Mouse (Mus musculus) liver, adult 2 months (tissue): ENCODE results near the gene Pde7b. TPM values are rescaled to one million over a fixed set of nuclear protein-coding genes. Genes with fewer than 3 reads are reported as not detected.

ENCODE experiments used
- DNase-seq: peaks from one replicate; pipeline ENCODE4 v3.0.0-alpha.2; 2011; ENCODE audit warnings: low read depth, low spot score; ENCODE audit errors: extremely low read depth
- H3K27ac ChIP-seq: fragments of 200-500 bp; replicated peaks from 2 replicates; pipeline ENCODE4 v1.5.1; 2012; ENCODE audit warnings: low read depth, mild to moderate bottlenecking, control low read depth, inconsistent platforms, low read length; ENCODE audit not compliant: insufficient read depth
- H3K27me3 ChIP-seq: fragments of 200-500 bp; 2 replicates; pipeline ENCODE4 v1.6.1; 2012; ENCODE audit warnings: mild to moderate bottlenecking, moderate library complexity, low read length, inconsistent platforms; ENCODE audit not compliant: control insufficient read depth, insufficient read depth
- H3K36me3 ChIP-seq: fragments of 200-500 bp; 2 replicates; pipeline ENCODE4 v1.6.1; 2012; ENCODE audit warnings: low read length, inconsistent platforms; ENCODE audit not compliant: control insufficient read depth, insufficient read depth
- H3K4me1 ChIP-seq: fragments of 200-500 bp; 2 replicates; pipeline ENCODE4 v1.6.1; 2011; ENCODE audit warnings: low read length; ENCODE audit not compliant: control insufficient read depth, insufficient read depth
- H3K4me3 ChIP-seq: fragments of 200-500 bp; 2 replicates; pipeline ENCODE4 v1.5.1; 2011; ENCODE audit warnings: low read depth, mild to moderate bottlenecking, control low read depth, low read length, moderate library complexity; ENCODE audit not compliant: insufficient read depth
- H3K79me2 ChIP-seq: fragments of 200-500 bp; 2 replicates; pipeline ENCODE4 v1.6.1; 2012; ENCODE audit warnings: inconsistent platforms, mild to moderate bottlenecking, low read length, moderate library complexity; ENCODE audit not compliant: control insufficient read depth, insufficient read depth
- H3K9ac ChIP-seq: fragments of 200-500 bp; 2 replicates; pipeline ENCODE4 v1.6.1; 2012; ENCODE audit warnings: low read depth, mild to moderate bottlenecking, control low read depth, inconsistent platforms, low read length
- CTCF ChIP-seq: fragments of 200-500 bp; IDR thresholded peaks from 2 replicates; pipeline ENCODE4 v1.5.1; 2011; ENCODE audit warnings: low read depth, low read length, control low read depth
- POLR2A ChIP-seq: fragments of 200-500 bp; IDR thresholded peaks from 2 replicates; pipeline ENCODE4 v1.6.1; 2011; ENCODE audit warnings: low read length, control low read depth; ENCODE audit not compliant: insufficient read depth; ENCODE audit errors: extremely low read depth
- WGBS: fragments of 180-500 bp; shearing (Covaris S2); methylation state at CpG from one replicate; pipeline ENCODE4 v1.1.7; 2018; 5-methylcytosine and 5-hydroxymethylcytosine counted together
- polyA plus RNA-seq: library from polyadenylated mRNA; depleted of rRNA; stranded (reverse); fragments of >200 nt; gene quantifications from 2 replicates; pipeline ENCODE4 v1.2.3, GENCODE M21; 2012
- total RNA-seq: library from RNA; depleted of rRNA; stranded (reverse); fragments of >200 nt; gene quantifications from 2 replicates; pipeline ENCODE4 v1.2.3, GENCODE M21; 2014

The Pde7b gene
- total and polyA plus RNA-seq, 2 experiments = 3.1 to 7.9 TPM

- H3K36me3 ChIP-seq = no peaks in the 10 kb centered on the region
- peaks cover 2% of the 10 kb centered on the region; the same call in 1 of the 2 replicates for H3K79me2 ChIP-seq
- 61% methylated on average over 3 of the region's 3 CpGs for WGBS
- no peak for DNase-seq
- H3K4me1 ChIP-seq = no peaks in the 10 kb centered on the region
- H3K9ac ChIP-seq = no peak overlapping the region
- no peak overlapping the region for H3K27ac ChIP-seq
- no peak for TF ChIP-seq POLR2A
- no peak for TF ChIP-seq CTCF
- no peaks in the 10 kb centered on the region for H3K27me3 ChIP-seq
- no peak overlapping the region for H3K4me3 ChIP-seq
Measured at GRCm38 (mm10) chr10:20550771-20551170, 174.1 kb downstream of the Pde7b start.

GRCm38 (mm10) chr10:20550161-20550560 is 174.7 kb downstream of the Pde7b start:
- TF ChIP-seq CTCF (no peak), POLR2A (no peak)
- Histone ChIP-seq H3K4me3 (no peak overlapping the region), H3K27me3 (no peaks in the 10 kb centered on the region), H3K36me3 (no peaks in the 10 kb centered on the region), H3K9ac (no peak overlapping the region), H3K27ac (no peak overlapping the region), H3K4me1 (no peaks in the 10 kb centered on the region), H3K79me2 (peaks cover 2% of the 10 kb centered on the region; the same call in 1 of the 2 replicates)
- WGBS = 81% methylated on average over 5 of the region's 5 CpGs
- DNase-seq = no peak

DNA sequence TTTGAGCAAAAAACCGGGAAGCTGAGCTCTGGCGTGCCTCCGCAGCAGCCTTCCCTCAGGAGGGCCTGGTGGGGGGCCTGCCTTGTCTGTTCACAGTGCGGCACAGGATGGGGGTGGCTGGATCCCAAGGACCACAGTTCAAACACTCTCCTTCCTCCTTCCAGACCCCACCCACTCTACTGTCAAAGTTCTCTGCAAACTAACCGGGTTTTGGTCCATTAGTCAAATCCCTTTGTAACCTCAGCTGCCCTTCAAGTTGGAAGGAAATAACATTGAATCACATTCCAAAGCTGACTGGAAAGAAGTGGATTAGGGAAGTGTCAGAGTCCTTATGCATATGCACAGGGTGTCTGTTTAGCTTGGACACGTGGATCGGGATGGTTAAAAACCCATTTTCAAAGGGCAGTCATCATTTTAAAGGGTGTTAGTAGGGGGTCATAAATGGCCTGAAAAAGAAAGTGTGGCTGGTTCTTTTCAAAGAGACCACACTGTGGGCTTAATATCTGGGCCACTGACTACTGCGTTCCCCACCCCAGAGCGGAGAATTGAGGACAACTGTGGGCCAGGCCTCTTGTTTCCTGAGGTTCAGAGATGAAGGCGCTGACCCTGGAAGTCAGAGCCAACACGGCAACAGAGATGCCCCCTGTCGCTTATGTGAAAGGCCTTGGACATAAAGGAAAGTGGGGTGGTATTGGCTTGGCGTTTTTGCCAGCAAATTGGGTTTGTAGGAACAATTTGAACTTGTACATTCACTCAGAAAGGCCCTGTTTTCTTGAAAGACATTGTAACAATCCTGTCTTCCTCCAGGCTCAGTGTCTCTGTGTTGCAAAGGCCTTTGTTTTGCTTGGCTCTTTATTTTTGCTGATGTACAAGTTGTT is 175.8 kb downstream of the Pde7b start:
- no peak for TF ChIP-seq CTCF
- TF ChIP-seq POLR2A = no peak
- Histone ChIP-seq H3K9ac (no peak overlapping the region; the same call in 1 of the 2 replicates), H3K27ac (peak overlapping the region; percentile 71), H3K4me1 (no peaks in the 10 kb centered on the region), H3K4me3 (no peak overlapping the region), H3K27me3 (no peaks in the 10 kb centered on the region), H3K36me3 (no peaks in the 10 kb centered on the region), H3K79me2 (peaks cover 2% of the 10 kb centered on the region; the same call in 1 of the 2 replicates)
- 73% methylated on average over 13 of the region's 13 CpGs for WGBS
- DNase-seq = peak; percentile 17

DNA sequence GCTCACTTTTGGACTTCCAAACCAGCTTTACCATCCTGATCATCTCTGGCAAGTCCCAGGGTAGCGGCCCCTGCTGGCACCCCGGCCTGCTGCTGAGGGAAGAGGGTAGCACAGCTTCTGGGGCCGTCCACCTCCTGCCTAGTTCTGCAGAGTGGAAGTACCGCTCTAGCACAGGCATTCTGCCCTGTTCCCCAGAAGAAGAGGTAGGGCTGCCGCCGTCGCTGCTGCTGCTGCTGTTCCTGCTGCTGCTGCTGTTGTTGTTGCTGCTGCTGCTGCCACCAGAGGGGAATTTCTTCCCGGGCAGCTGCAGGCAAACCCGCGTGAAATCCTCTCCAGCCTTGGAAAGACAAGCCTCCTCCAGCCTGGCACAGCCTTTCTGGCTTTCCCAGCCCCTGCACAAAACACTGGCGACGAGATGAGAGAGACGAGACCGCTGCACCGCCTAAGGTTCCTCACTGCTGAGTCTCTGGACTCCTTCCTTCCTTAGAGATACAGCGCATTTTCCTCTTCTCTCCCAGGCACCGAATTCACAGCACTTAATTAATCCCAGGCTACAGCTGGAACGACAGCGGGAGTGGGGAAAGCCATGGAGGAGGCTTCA is 176.8 kb downstream of the Pde7b start:
- Histone ChIP-seq H3K27ac (peak overlapping the region; percentile 71), H3K27me3 (no peaks in the 10 kb centered on the region), H3K4me1 (no peaks in the 10 kb centered on the region), H3K4me3 (peak overlapping the region; percentile 66), H3K9ac (peak overlapping the region; percentile 67), H3K36me3 (no peaks in the 10 kb centered on the region), H3K79me2 (peaks cover 2% of the 10 kb centered on the region; the same call in 1 of the 2 replicates)
- WGBS = 8% methylated on average over 19 of the region's 19 CpGs
- TF ChIP-seq CTCF (no peak; the same call in none of the 2 replicates), POLR2A (0 out of 2 replicates have a peak, but pooled peaks have one; percentile 8)
- DNase-seq = no peak

- Histone ChIP-seq H3K27me3 (no peaks in the 10 kb centered on the region), H3K27ac (no peak overlapping the region), H3K79me2 (peaks cover 2% of the 10 kb centered on the region; the same call in 1 of the 2 replicates), H3K36me3 (no peaks in the 10 kb centered on the region), H3K4me3 (no peak overlapping the region), H3K4me1 (no peaks in the 10 kb centered on the region), H3K9ac (no peak overlapping the region)
- no peak for DNase-seq
- TF ChIP-seq CTCF = no peak
- TF ChIP-seq POLR2A = no peak
- 74% methylated on average over 3 of the region's 3 CpGs for WGBS
Measured at GRCm38 (mm10) chr10:20543121-20543520, 181.8 kb downstream of the Pde7b start.
